Mouse (Mus musculus) forebrain, embryonic 13.5 days (tissue): Measurements from ENCODE around the gene Sipa1l1. TPM values are rescaled to one million over a fixed set of nuclear protein-coding genes. Genes with fewer than 3 reads are reported as not detected.

Experiments used
- ATAC-seq: fragments of 200-750 bp; cut with Nextera tagmentation; 2 replicates; pipeline ENCODE4 v1.8.0; 2017
- H3K27ac ChIP-seq: fragments of 300-500 bp; sonication (generic); 2 replicates; pipeline ENCODE4 v1.5.1; 2015; ENCODE audit warnings: inconsistent platforms, mild to moderate bottlenecking, moderate library complexity
- H3K27me3 ChIP-seq: fragments of 300-500 bp; sonication (generic); 2 replicates; pipeline ENCODE4 v1.6.1; 2015; ENCODE audit warnings: mild to moderate bottlenecking, inconsistent platforms
- H3K36me3 ChIP-seq: fragments of 300-500 bp; sonication (generic); 2 replicates; pipeline ENCODE4 v1.6.1; 2015; ENCODE audit warnings: mild to moderate bottlenecking, inconsistent platforms; ENCODE audit not compliant: poor library complexity, severe bottlenecking
- H3K4me1 ChIP-seq: fragments of 300-500 bp; sonication (generic); 2 replicates; pipeline ENCODE4 v1.6.1; 2015; ENCODE audit warnings: inconsistent platforms
- H3K4me2 ChIP-seq: fragments of 300-500 bp; sonication (generic); 2 replicates; pipeline ENCODE4 v1.6.1; 2015; ENCODE audit warnings: inconsistent platforms, mild to moderate bottlenecking, moderate library complexity
- H3K4me3 ChIP-seq: fragments of 300-500 bp; sonication (generic); 2 replicates; pipeline ENCODE4 v1.5.1; 2015; ENCODE audit warnings: mild to moderate bottlenecking, inconsistent platforms
- H3K9ac ChIP-seq: fragments of 300-500 bp; sonication (generic); 2 replicates; pipeline ENCODE4 v1.6.1; 2015; ENCODE audit warnings: mild to moderate bottlenecking, inconsistent platforms
- H3K9me3 ChIP-seq: fragments of 300-500 bp; sonication (generic); replicated peaks from 2 replicates; pipeline ENCODE4 v1.6.1; 2016; ENCODE audit warnings: inconsistent platforms
- WGBS: fragments of 180-500 bp; shearing (Covaris S2); methylation state at CpG from one replicate; pipeline ENCODE4 v1.1.7; 2015; 5-methylcytosine and 5-hydroxymethylcytosine counted together
- polyA plus RNA-seq: library from polyadenylated mRNA; unstranded; fragments of >200 nt; fragmentation: Nextera tagmentation; extraction: Ambion mirVana; gene quantifications from 2 replicates; pipeline ENCODE4 v1.2.1, GENCODE M21; 2015

Gene Sipa1l1
- polyA plus RNA-seq, 1 experiment from 2014 or later: 19.3 TPM

- no peak for ATAC-seq
- Histone ChIP-seq H3K4me3 (no peak overlapping the region), H3K4me1 (no peaks in the 10 kb centered on the region), H3K36me3 (no peaks in the 10 kb centered on the region), H3K9ac (no peak overlapping the region), H3K27ac (no peak overlapping the region), H3K9me3 (no peaks in the 10 kb centered on the region), H3K4me2 (no peak overlapping the region), H3K27me3 (no peaks in the 10 kb centered on the region)
- 83% methylated on average over 5 of the region's 5 CpGs for WGBS
Observed at GRCm38 (mm10) chr12:82220367-82221089, 51.4 kb downstream of the Sipa1l1 start.

- H3K9ac ChIP-seq: no peak overlapping the region
- peaks cover 10% of the 10 kb centered on the region for H3K4me1 ChIP-seq
- no peak overlapping the region for H3K27ac ChIP-seq
- no peaks in the 10 kb centered on the region for H3K27me3 ChIP-seq
- H3K4me2 ChIP-seq: no peak overlapping the region
- H3K9me3 ChIP-seq: no peaks in the 10 kb centered on the region
- ATAC-seq: no peak
- H3K36me3 ChIP-seq: no peaks in the 10 kb centered on the region
- 86% methylated on average over 9 of the region's 9 CpGs for WGBS
- no peak overlapping the region for H3K4me3 ChIP-seq
Observed at GRCm38 (mm10) chr12:82223126-82223815, 54.2 kb downstream of the Sipa1l1 start.

GRCm38 (mm10) chr12:82224848-82225247 lies 55.7 kb downstream of the Sipa1l1 start:
- peaks cover 10% of the 10 kb centered on the region for H3K4me1 ChIP-seq
- H3K36me3 ChIP-seq: no peaks in the 10 kb centered on the region
- H3K27me3 ChIP-seq: no peaks in the 10 kb centered on the region
- WGBS: 95% methylated on average over 7 of the region's 7 CpGs
- no peaks in the 10 kb centered on the region for H3K9me3 ChIP-seq
- no peak overlapping the region for H3K9ac ChIP-seq
- no peak for ATAC-seq
- H3K27ac ChIP-seq: no peak overlapping the region
- no peak overlapping the region for H3K4me3 ChIP-seq
- H3K4me2 ChIP-seq: no peak overlapping the region

- no peaks in the 10 kb centered on the region for H3K9me3 ChIP-seq
- no peak for ATAC-seq
- H3K36me3 ChIP-seq: no peaks in the 10 kb centered on the region
- no peak overlapping the region for H3K4me2 ChIP-seq
- H3K4me1 ChIP-seq: peaks cover 13% of the 10 kb centered on the region
- no peak overlapping the region for H3K4me3 ChIP-seq
- no peaks in the 10 kb centered on the region for H3K27me3 ChIP-seq
- 100% methylated on average over 2 of the region's 2 CpGs for WGBS
- H3K9ac ChIP-seq: no peak overlapping the region
- H3K27ac ChIP-seq: no peak overlapping the region
Observed at GRCm38 (mm10) chr12:82225278-82225677, 56.2 kb downstream of the Sipa1l1 start.

- WGBS: 58% methylated on average over 4 of the region's 4 CpGs
Observed at GRCm38 (mm10) chr12:82225751-82226228, 56.7 kb downstream of the Sipa1l1 start.

GRCm38 (mm10) chr12:82226311-82227066 lies 57.4 kb downstream of the Sipa1l1 start:
- WGBS: 52% methylated on average over 6 of the region's 6 CpGs
- no peak overlapping the region for H3K4me2 ChIP-seq
- H3K4me3 ChIP-seq: no peak overlapping the region
- H3K9me3 ChIP-seq: no peaks in the 10 kb centered on the region
- H3K27me3 ChIP-seq: no peaks in the 10 kb centered on the region
- no peaks in the 10 kb centered on the region for H3K36me3 ChIP-seq
- ATAC-seq: no peak
- no peak overlapping the region for H3K27ac ChIP-seq
- H3K9ac ChIP-seq: no peak overlapping the region
- peaks cover 24% of the 10 kb centered on the region for H3K4me1 ChIP-seq

More at GRCm38 (mm10) chr12:82225751-82226228, 56.7 kb downstream of the Sipa1l1 start:
- no peaks in the 10 kb centered on the region for H3K27me3 ChIP-seq
- peaks cover 18% of the 10 kb centered on the region for H3K4me1 ChIP-seq
- H3K27ac ChIP-seq: no peak overlapping the region
- H3K36me3 ChIP-seq: no peaks in the 10 kb centered on the region
- H3K9ac ChIP-seq: no peak overlapping the region
- no peak overlapping the region for H3K4me2 ChIP-seq
- ATAC-seq: no peak
- H3K4me3 ChIP-seq: no peak overlapping the region
- H3K9me3 ChIP-seq: no peaks in the 10 kb centered on the region

- Histone ChIP-seq H3K4me3 (no peak overlapping the region), H3K36me3 (peaks cover 6% of the 10 kb centered on the region; the same call in 1 of the 2 replicates), H3K27ac (no peak overlapping the region), H3K27me3 (no peaks in the 10 kb centered on the region), H3K9me3 (no peaks in the 10 kb centered on the region), H3K4me1 (peaks cover 35% of the 10 kb centered on the region), H3K4me2 (no peak overlapping the region), H3K9ac (no peak overlapping the region)
- ATAC-seq: no peak
- 63% methylated on average over 4 of the region's 4 CpGs for WGBS
Observed at GRCm38 (mm10) chr12:82230127-82230526, 61.0 kb downstream of the Sipa1l1 start.

- Histone ChIP-seq H3K4me2 (no peak overlapping the region), H3K27me3 (no peaks in the 10 kb centered on the region), H3K9me3 (no peaks in the 10 kb centered on the region), H3K4me3 (no peak overlapping the region), H3K27ac (no peak overlapping the region), H3K9ac (no peak overlapping the region), H3K36me3 (peaks cover 7% of the 10 kb centered on the region; the same call in 1 of the 2 replicates), H3K4me1 (peaks cover 29% of the 10 kb centered on the region)
- WGBS: 85% methylated on average over 7 of the region's 7 CpGs
- no peak for ATAC-seq
Observed at GRCm38 (mm10) chr12:82231191-82231590, 62.1 kb downstream of the Sipa1l1 start.

GRCm38 (mm10) chr12:82233177-82233576 lies 64.1 kb downstream of the Sipa1l1 start:
- peaks cover 25% of the 10 kb centered on the region for H3K4me1 ChIP-seq
- no peaks in the 10 kb centered on the region for H3K9me3 ChIP-seq
- no peak overlapping the region for H3K4me2 ChIP-seq
- H3K27ac ChIP-seq: no peak overlapping the region
- peaks cover 12% of the 10 kb centered on the region; the same call in 1 of the 2 replicates for H3K36me3 ChIP-seq
- 96% methylated on average over 3 of the region's 3 CpGs for WGBS
- no peak overlapping the region for H3K4me3 ChIP-seq
- no peak overlapping the region for H3K9ac ChIP-seq
- no peak for ATAC-seq
- no peaks in the 10 kb centered on the region for H3K27me3 ChIP-seq

GRCm38 (mm10) chr12:82234463-82235223 lies 65.5 kb downstream of the Sipa1l1 start:
- Histone ChIP-seq H3K4me1 (peaks cover 25% of the 10 kb centered on the region), H3K4me3 (no peak overlapping the region), H3K36me3 (peaks cover 12% of the 10 kb centered on the region; the same call in 1 of the 2 replicates), H3K27ac (no peak overlapping the region), H3K9ac (no peak overlapping the region), H3K27me3 (no peaks in the 10 kb centered on the region), H3K9me3 (no peaks in the 10 kb centered on the region), H3K4me2 (no peak overlapping the region)
- 81% methylated on average over 14 of the region's 14 CpGs for WGBS
- ATAC-seq: no peak

- ATAC-seq: no peak
Observed at GRCm38 (mm10) chr12:82237095-82237494, 68.0 kb downstream of the Sipa1l1 start.

More at GRCm38 (mm10) chr12:82237095-82237494, 68.0 kb downstream of the Sipa1l1 start:
- Histone ChIP-seq H3K27me3 (no peaks in the 10 kb centered on the region), H3K4me2 (no peak overlapping the region), H3K36me3 (peaks cover 12% of the 10 kb centered on the region; the same call in 1 of the 2 replicates), H3K4me3 (no peak overlapping the region), H3K9ac (no peak overlapping the region), H3K27ac (no peak overlapping the region), H3K9me3 (no peaks in the 10 kb centered on the region), H3K4me1 (peaks cover 5% of the 10 kb centered on the region)
- WGBS: 90% methylated on average over 4 of the region's 4 CpGs
